Mouse (Mus musculus): ENCODE measurements at regions not wholly inside any gene's neighbourhood (a gene's known extent, or its start where the extent isn't known, plus 50 kb on each side); places are given as distances from the start of the nearest gene placed in this dataset.

DNA sequence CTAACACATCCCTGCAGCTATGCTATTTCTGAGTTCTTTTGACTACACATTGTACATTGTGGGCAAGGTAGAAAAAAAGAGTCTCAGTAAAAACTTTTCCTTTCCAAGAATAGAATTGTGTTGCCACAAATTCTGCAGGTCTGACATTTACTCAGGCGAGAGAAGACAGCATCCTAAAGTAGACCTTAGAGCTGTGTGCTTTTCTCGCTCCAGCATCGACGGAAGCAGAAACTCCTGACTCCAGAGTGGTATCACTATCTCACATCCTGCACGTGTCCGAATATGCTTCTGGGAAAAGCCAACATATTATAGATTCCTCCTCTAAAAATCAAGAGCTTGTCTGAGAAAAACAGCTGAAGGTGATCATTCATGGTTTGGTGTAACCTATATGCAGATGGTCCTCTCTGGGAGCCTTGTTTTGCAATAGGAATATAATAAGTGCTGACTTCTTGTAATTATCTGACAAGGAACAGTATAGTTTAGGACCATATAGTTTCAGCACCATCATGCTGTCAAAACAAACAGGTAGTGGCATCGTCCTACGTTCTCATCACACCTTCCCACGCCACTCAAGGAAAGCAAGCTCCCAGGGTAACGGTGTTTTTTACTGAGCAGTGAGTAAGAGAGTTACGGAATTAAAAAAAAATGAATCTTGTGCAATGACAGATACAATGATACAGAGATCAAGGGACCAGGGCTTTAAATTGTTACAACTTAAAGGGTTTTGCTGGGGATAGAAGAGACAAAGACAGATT, 254.0 kb downstream of the Rnf144a start:
- ATAC-seq (replicated peaks; ENCODE audit: low FRiP score) (no peak), DNase-seq (ENCODE audit: low spot score) (no peak)
- Histone ChIP-seq H3K27me3 (ENCODE audit: control insufficient read depth, insufficient read depth, low read length) (no peaks in the 10 kb centered on the region), H3K4me1 (replicated peaks; ENCODE audit: control insufficient read depth, insufficient read depth, low read length) (no peaks in the 10 kb centered on the region), H3K36me3 (ENCODE audit: control insufficient read depth, insufficient read depth, low read length) (no peaks in the 10 kb centered on the region), H3K9ac (ENCODE audit: low read length) (no peak overlapping the region), H3K4me2 (ENCODE audit: low read depth, low read length, severe bottlenecking) (no peak overlapping the region), H3K9me3 (ENCODE audit: control insufficient read depth, low read length) (no peaks in the 10 kb centered on the region), H3K4me3 (ENCODE audit: low read depth, low read length) (no peak overlapping the region), H3K27ac (ENCODE audit: low read depth, low read length) (no peak overlapping the region)
- 94% methylated on average over 11 of the region's 11 CpGs for WGBS

DNA sequence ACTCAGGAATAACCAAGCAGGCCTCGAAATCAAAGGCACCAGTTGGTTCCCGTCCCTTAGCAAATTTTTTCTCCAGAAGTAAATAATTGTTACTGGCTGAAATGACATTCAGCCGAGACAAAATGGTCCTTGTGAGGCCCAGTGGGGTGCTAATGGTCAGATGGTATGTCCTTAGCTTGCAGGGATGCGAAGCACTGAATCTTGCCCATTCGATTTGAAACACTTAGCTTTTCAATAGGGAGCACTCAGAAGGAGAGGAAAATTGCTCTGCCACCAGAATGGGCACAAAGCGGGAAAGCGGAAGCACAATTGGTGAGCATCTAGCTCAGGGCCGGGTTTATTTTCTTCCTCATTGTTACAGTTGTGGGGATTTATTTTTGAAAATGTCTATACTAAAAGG, 262.1 kb downstream of the Rnf144a start:
- Histone ChIP-seq H3K4me1 (replicated peaks; ENCODE audit: control insufficient read depth, insufficient read depth, low read length) (no peaks in the 10 kb centered on the region), H3K27me3 (ENCODE audit: control insufficient read depth, insufficient read depth, low read length) (no peaks in the 10 kb centered on the region), H3K4me3 (ENCODE audit: low read depth, low read length) (no peak overlapping the region), H3K36me3 (ENCODE audit: control insufficient read depth, insufficient read depth, low read length) (no peaks in the 10 kb centered on the region), H3K4me2 (ENCODE audit: low read depth, low read length, severe bottlenecking) (no peak overlapping the region), H3K9ac (ENCODE audit: low read length) (no peak overlapping the region), H3K9me3 (ENCODE audit: control insufficient read depth, low read length) (no peaks in the 10 kb centered on the region), H3K27ac (ENCODE audit: low read depth, low read length) (no peak overlapping the region)
- no peak for DNase-seq (ENCODE audit: low spot score)
- no peak for ATAC-seq (replicated peaks; ENCODE audit: low FRiP score)
- WGBS: 47% methylated on average over 8 of the region's 8 CpGs

DNA sequence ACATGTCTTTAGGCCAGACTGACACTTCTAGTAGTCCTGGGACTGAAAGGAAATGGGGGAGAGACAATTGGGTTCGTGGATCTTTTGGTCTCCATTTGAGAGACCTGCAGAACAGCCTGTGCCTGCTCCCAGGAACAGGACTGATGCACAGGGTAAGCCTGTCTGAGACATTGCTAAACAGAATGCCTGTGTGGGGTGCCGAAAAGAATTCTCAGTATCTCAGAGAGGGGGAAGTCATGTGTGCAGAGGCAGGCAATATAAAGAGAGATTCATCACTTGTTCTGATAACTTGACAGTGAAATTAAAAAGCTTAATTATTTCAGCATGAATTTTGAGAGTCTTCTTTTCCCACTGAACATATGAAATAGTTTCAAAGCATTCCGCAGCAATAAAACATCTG, 268.7 kb downstream of the Rnf144a start:
- H3K27me3 ChIP-seq (ENCODE audit: control insufficient read depth, insufficient read depth, low read length): no peaks in the 10 kb centered on the region
- H3K27ac ChIP-seq (ENCODE audit: low read depth, low read length): no peak overlapping the region
- no peak overlapping the region for H3K4me2 ChIP-seq (ENCODE audit: low read depth, low read length, severe bottlenecking)
- H3K9ac ChIP-seq (ENCODE audit: low read length): no peak overlapping the region
- no peaks in the 10 kb centered on the region for H3K9me3 ChIP-seq (ENCODE audit: control insufficient read depth, low read length)
- H3K36me3 ChIP-seq (ENCODE audit: control insufficient read depth, insufficient read depth, low read length): no peaks in the 10 kb centered on the region
- WGBS: 73% methylated on average over 3 of the region's 3 CpGs
- no peak for ATAC-seq (replicated peaks; ENCODE audit: low FRiP score)
- no peak for DNase-seq (ENCODE audit: low spot score)
- no peaks in the 10 kb centered on the region for H3K4me1 ChIP-seq (replicated peaks; ENCODE audit: control insufficient read depth, insufficient read depth, low read length)
- H3K4me3 ChIP-seq (ENCODE audit: low read depth, low read length): no peak overlapping the region

DNA sequence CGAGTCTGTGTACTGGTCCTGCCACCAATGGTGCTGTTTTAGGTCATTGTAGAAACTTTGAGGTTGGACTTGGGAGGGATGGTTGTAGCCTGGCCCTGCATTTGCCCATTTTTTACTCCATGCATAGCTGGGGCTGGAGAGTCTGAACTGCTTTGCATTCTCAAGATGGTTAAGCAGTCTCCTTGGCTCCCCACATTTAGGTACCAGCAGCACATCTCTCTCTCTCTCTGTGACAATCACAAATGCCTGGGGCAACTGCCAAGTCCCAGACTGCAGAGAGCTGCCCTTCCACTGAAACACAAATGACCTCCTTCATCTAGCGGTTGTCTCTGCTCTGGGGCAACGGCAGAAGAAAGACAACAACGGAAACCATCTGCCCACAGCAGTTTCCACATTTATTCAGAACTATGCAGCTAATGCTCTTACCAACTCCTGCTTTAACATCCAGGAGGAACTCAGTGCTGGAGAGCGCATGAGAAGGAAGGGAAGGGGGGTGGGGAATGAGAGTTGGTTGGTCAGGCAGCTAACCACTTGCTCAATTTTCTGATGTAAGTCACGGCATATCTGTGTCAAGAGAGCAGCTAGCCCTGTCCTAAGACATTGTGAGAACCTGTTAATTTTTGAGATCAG, 269.9 kb downstream of the Rnf144a start:
- WGBS: 71% methylated on average over 6 of the region's 6 CpGs
- Histone ChIP-seq H3K4me1 (replicated peaks; ENCODE audit: control insufficient read depth, insufficient read depth, low read length) (no peaks in the 10 kb centered on the region), H3K9me3 (ENCODE audit: control insufficient read depth, low read length) (no peaks in the 10 kb centered on the region), H3K4me3 (ENCODE audit: low read depth, low read length) (no peak overlapping the region), H3K36me3 (ENCODE audit: control insufficient read depth, insufficient read depth, low read length) (no peaks in the 10 kb centered on the region), H3K27me3 (ENCODE audit: control insufficient read depth, insufficient read depth, low read length) (no peaks in the 10 kb centered on the region), H3K4me2 (ENCODE audit: low read depth, low read length, severe bottlenecking) (no peak overlapping the region), H3K9ac (ENCODE audit: low read length) (no peak overlapping the region), H3K27ac (ENCODE audit: low read depth, low read length) (no peak overlapping the region)
- no peak for DNase-seq (ENCODE audit: low spot score)
- no peak for ATAC-seq (replicated peaks; ENCODE audit: low FRiP score)

DNA sequence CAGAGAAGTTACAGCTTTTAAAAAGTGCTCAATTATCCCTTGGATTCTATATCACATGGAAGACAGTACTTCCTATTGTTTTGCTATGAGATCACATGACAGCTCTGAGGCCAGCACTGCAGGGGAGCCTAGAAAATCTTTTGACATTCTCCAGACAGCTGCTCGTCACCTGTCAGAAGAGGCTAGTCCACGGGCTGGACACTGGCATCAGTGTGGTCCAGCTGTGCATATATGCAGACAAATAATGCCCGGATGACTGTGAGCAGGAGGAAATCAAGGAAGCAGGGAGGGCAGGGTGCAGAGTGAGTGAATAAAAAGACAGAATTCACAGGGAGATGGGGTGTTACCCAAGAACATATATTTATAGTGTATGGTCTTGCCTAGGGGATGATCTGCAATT, 270.4 kb downstream of the Rnf144a start:
- DNase-seq (ENCODE audit: low spot score) (no peak), ATAC-seq (replicated peaks; ENCODE audit: low FRiP score) (no peak)

DNA sequence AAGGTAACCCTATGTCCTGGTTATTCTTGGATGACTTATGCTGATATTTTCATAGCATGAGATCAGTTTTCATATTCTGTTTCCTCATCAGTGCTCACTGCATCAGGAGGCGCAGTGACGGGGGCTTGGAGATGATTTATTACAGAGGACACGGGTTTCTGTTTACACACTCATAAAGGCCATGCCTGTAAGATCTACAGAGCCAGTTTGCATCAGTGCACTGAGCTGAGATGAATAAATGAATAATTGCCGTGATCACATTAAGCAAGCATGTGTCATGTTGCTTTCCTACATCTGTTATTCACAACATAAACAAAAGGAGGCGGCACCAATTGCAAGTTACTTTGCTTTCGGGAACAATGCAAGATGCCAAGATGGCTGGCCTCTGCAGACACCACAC, 271.6 kb downstream of the Rnf144a start:
- Histone ChIP-seq H3K36me3 (ENCODE audit: control insufficient read depth, insufficient read depth, low read length) (no peaks in the 10 kb centered on the region), H3K27ac (ENCODE audit: low read depth, low read length) (no peak overlapping the region), H3K9me3 (ENCODE audit: control insufficient read depth, low read length) (no peaks in the 10 kb centered on the region), H3K4me3 (ENCODE audit: low read depth, low read length) (no peak overlapping the region), H3K4me2 (ENCODE audit: low read depth, low read length, severe bottlenecking) (no peak overlapping the region), H3K4me1 (replicated peaks; ENCODE audit: control insufficient read depth, insufficient read depth, low read length) (no peaks in the 10 kb centered on the region), H3K27me3 (ENCODE audit: control insufficient read depth, insufficient read depth, low read length) (no peaks in the 10 kb centered on the region), H3K9ac (ENCODE audit: low read length) (no peak overlapping the region)
- DNase-seq (ENCODE audit: low spot score) (no peak), ATAC-seq (replicated peaks; ENCODE audit: low FRiP score) (no peak)
- 76% methylated on average over 6 of the region's 6 CpGs for WGBS

More for the DNA sequence above, 270.4 kb downstream of the Rnf144a start:
- no peaks in the 10 kb centered on the region for H3K9me3 ChIP-seq (ENCODE audit: control insufficient read depth, low read length)
- H3K4me3 ChIP-seq (ENCODE audit: low read depth, low read length): no peak overlapping the region
- no peaks in the 10 kb centered on the region for H3K27me3 ChIP-seq (ENCODE audit: control insufficient read depth, insufficient read depth, low read length)
- no peaks in the 10 kb centered on the region for H3K4me1 ChIP-seq (replicated peaks; ENCODE audit: control insufficient read depth, insufficient read depth, low read length)
- whole genome bisulfite sequencing: 57% methylated on average over 3 of the region's 3 CpGs
- H3K4me2 ChIP-seq (ENCODE audit: low read depth, low read length, severe bottlenecking): no peak overlapping the region
- H3K9ac ChIP-seq (ENCODE audit: low read length): no peak overlapping the region
- no peak overlapping the region for H3K27ac ChIP-seq (ENCODE audit: low read depth, low read length)
- H3K36me3 ChIP-seq (ENCODE audit: control insufficient read depth, insufficient read depth, low read length): no peaks in the 10 kb centered on the region

DNA sequence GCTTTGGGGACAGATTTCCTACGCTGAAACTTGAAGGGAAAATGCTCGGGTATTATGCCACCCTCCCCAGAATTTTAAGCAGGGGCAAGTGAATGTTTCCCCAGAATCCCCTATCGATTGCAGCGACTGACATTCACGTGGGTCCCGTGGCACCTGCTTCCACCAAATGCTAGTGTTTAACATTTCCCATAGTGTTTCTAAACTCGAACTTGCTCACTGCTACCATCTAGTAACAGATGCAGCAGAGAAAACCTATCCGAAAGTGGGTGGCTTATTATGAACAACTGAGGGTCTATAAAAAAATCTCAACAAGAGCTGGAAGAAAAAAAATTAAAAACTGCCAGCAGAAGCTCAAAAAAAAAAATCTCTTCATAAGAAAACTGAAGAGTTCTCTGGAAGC, 284.2 kb downstream of the Rnf144a start:
- DNase-seq (ENCODE audit: low spot score): no peak
- Histone ChIP-seq H3K4me3 (ENCODE audit: low read depth, low read length) (no peak overlapping the region), H3K27me3 (ENCODE audit: control insufficient read depth, insufficient read depth, low read length) (no peaks in the 10 kb centered on the region), H3K27ac (ENCODE audit: low read depth, low read length) (no peak overlapping the region), H3K9ac (ENCODE audit: low read length) (no peak overlapping the region), H3K4me2 (ENCODE audit: low read depth, low read length, severe bottlenecking) (no peak overlapping the region), H3K36me3 (ENCODE audit: control insufficient read depth, insufficient read depth, low read length) (no peaks in the 10 kb centered on the region), H3K9me3 (ENCODE audit: control insufficient read depth, low read length) (no peaks in the 10 kb centered on the region), H3K4me1 (replicated peaks; ENCODE audit: control insufficient read depth, insufficient read depth, low read length) (no peaks in the 10 kb centered on the region)
- 90% methylated on average over 8 of the region's 8 CpGs for WGBS
- no peak for ATAC-seq (replicated peaks; ENCODE audit: low FRiP score)

DNA sequence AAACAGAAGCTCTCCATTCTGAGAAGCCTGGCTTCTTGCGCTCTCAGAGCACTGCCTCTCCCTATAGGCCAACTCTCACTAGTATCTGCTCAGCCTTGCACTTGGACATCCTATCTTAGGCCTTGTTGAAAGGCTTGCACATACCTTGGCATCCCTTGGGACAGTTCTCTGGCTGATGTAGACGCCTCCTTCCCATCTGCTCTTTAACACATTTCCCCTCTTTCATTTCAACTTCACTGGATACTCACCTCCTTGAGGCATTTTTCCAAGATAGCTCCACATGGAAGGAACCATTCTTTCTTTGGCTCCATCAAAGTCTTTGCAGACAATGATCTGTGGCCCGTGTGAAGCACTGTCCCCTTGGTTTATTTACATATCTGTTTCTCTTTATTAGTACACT, 285.0 kb downstream of the Rnf144a start:
- Histone ChIP-seq H3K9ac (ENCODE audit: low read length) (no peak overlapping the region), H3K4me1 (replicated peaks; ENCODE audit: control insufficient read depth, insufficient read depth, low read length) (no peaks in the 10 kb centered on the region), H3K9me3 (ENCODE audit: control insufficient read depth, low read length) (no peaks in the 10 kb centered on the region), H3K4me3 (ENCODE audit: low read depth, low read length) (no peak overlapping the region), H3K4me2 (ENCODE audit: low read depth, low read length, severe bottlenecking) (no peak overlapping the region), H3K27me3 (ENCODE audit: control insufficient read depth, insufficient read depth, low read length) (no peaks in the 10 kb centered on the region), H3K36me3 (ENCODE audit: control insufficient read depth, insufficient read depth, low read length) (no peaks in the 10 kb centered on the region), H3K27ac (ENCODE audit: low read depth, low read length) (no peak overlapping the region)
- 84% methylated on average over 3 of the region's 3 CpGs for WGBS
- ATAC-seq (replicated peaks; ENCODE audit: low FRiP score): no peak
- DNase-seq (ENCODE audit: low spot score): no peak

DNA sequence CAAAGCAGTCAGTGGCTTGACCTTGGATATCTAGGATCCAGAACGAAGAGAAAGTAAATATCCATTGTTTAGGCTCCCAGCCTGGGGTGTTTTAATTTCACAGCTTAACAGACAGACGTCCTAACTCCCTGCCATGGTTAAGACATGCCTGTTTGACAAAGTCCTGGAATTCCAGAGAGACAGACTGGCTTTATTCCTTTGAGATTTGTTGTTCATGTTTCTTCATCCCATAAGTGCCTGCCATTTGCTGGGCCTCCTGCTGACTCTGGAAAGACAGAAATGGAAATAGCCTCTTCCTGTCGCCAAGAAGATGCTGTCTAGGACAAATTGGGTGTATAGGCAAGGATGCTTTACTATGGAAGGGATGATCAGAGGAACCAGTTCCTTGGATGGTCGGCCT, 285.5 kb downstream of the Rnf144a start:
- Histone ChIP-seq H3K9ac (ENCODE audit: low read length) (no peak overlapping the region), H3K36me3 (ENCODE audit: control insufficient read depth, insufficient read depth, low read length) (no peaks in the 10 kb centered on the region), H3K27ac (ENCODE audit: low read depth, low read length) (no peak overlapping the region), H3K9me3 (ENCODE audit: control insufficient read depth, low read length) (no peaks in the 10 kb centered on the region), H3K4me1 (replicated peaks; ENCODE audit: control insufficient read depth, insufficient read depth, low read length) (no peaks in the 10 kb centered on the region), H3K27me3 (ENCODE audit: control insufficient read depth, insufficient read depth, low read length) (no peaks in the 10 kb centered on the region), H3K4me3 (ENCODE audit: low read depth, low read length) (no peak overlapping the region), H3K4me2 (ENCODE audit: low read depth, low read length, severe bottlenecking) (no peak overlapping the region)
- DNase-seq (ENCODE audit: low spot score): no peak
- no peak for ATAC-seq (replicated peaks; ENCODE audit: low FRiP score)
- WGBS: 58% methylated on average over 4 of the region's 4 CpGs
